Mouse (Mus musculus) CD4-positive, CD25-positive, alpha-beta regulatory T cell (primary cell): ENCODE measurements around the gene Epha6. TPM values are rescaled to one million over a fixed set of nuclear protein-coding genes. Genes with fewer than 3 reads are reported as not detected.

Experiments used
- polyA plus RNA-seq: library from polyadenylated mRNA; unstranded; fragments of 100-300 nt; shearing (Covaris generic); gene quantifications from one replicate; pipeline ENCODE4 v1.2.1, GENCODE M21; 2017

Epha6 gene
- polyA plus RNA-seq: not detected

DNA sequence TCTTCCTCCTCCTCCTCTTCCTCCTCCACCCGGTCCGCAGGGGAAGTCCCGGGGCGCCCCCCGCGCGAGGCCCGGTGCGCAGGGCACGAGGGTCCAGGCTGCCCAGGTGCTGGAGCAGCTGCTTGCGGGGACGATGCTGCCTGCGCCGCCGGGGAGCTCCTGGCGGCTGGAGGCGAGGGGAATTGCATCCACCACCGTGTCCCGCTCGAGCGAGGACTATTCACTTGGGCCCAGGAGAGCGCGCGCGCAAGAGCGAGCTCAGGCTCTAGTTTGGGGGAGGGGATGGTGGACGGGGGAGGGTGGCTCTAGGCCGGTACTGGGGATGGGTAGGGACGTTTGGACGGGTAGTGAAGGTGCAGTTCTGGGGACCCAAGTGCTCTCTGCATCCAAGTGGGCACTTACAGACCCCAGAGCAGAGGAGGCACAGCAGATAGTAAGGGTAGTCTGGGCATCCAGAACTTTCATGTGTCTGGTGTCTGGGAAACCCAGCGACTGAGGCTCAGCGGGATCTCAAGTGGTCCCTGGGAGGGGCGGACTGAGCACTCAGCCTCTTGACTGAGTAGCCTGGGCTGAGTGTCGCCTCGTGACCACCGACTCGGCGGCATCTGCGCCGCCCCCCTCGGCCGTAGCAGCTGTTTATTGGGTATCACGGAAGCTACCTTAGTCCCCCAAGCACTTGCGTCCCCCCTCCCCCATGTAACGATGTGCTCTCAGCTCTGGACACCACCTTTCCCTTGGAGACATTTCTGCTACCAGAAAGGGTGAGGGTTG lies at the start of gene Epha6:
Gene Epha6 (minus strand): TSS at position 471 of the 771 bp plus-strand sequence.

DNA sequence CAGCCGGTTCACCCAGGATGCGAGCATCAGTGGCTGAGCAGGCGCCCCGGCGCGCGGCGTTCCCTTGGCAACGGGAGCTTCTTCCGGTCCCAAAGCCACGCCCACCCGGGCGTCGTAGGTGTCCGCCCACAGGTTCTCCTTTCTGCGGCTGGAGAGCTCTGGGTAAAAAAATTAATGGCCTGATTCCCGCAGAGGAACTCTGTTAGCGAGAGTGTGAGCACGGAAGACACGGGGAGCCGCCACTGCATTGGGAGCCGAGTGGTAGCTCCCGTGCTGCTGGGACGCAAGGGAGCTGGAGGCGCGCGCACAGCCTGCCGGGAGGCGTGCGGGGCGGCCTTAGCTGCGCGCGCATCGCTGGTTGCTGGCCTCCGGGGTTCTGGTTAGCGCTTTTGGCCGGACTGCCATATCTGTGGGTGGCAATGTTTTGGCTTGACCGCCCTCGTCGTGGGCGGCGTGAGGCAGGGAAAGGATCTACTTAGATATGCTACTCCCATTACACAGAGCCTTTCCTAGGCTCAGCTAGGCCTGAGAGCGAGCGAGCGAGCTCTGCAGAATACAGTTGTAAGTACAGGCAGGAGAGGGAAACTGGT lies 966.1 kb downstream of the Epha6 start, which contains the start of gene Arl6:
Gene Arl6 (minus strand): TSS at position 290 of the 590 bp plus-strand sequence.

